Mouse (Mus musculus) fat pad, adult 2 months (tissue): ENCODE data around the gene Camta2.

Source experiments
- DNase-seq: peaks from one replicate; pipeline ENCODE4 v3.0.0-alpha.2; 2011; ENCODE audit warnings: low read depth, low spot score; ENCODE audit errors: extremely low read depth

The Camta2 gene

DNA sequence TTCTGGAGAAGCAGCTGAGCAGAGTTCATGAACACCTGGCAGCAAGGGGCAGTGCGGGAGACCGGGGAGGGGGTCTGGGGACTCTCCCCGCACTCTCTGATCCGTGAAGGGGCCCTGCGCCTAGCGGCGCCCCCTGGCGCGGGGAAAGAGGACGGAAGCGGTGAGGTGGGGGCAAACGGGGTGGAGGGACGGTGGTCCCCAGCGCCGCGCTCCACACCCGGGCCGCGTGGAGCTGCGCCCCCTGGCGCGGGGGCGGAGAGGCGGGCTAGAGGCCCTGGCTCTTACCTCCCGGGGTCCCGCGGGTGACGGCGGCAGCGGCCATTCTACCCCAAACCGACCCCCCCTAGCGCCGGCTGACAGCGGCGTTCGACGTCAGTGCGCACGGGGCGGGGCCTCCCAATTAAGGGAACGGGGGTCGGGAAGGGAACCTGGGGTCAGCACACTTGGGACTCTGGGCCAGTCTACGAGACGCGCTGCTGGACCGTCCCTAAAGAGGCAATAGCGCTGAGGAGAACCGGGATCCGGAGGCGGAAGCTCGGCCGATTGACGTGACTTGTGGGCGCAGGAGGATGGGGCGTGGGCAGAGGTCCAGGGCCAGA lies at the start of gene Camta2:
Gene Camta2 (minus strand): TSS at position 505 of the 599 bp plus-strand sequence.
- no peak for DNase-seq

DNA sequence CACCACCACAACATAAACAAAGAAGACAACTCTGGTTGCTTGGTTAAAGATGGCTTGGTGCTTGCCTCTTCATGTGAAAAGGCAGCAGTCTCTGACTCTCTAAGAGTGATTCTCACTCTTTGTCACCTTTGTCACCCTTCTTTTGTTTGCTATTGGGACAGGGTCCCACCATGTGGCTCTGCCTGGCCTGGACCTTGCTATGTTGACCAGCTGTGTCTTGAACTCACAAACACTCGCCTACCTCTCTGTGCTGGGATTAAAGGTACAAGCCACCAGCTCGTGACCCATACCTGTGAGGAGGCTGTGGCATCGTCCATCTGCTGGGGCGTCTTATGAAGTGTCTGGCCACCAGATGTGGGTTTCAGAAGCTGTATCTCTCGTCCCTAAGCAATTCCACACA lies 45.4 kb upstream of the Camta2 start:
- no peak for DNase-seq

GRCm38 (mm10) chr11:70731178-70731577 lies 43.3 kb upstream of the Camta2 start:
- no peak for DNase-seq

- DNase-seq = no peak
Measured at GRCm38 (mm10) chr11:70730427-70731038, 42.6 kb upstream of the Camta2 start.

DNA sequence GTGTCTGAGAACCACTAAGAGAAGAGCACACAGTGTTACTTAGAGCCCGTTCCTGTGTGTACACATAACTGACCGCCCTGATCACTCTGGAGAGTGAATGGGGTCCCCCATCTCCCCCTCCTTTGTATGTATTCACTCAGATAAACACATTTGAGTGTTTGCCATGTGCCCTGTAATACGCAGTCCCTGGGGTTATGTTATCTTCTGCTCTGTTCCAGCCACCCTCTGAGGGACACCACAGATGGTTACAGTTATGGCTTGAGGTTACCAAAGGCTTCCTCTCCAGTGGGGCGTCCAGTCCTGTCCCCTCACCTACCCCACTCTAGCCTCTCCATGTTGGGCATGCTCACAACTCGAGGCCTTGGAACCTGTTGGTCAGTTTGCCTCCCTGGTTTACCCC lies 39.5 kb upstream of the Camta2 start:
- no peak for DNase-seq

- no peak for DNase-seq
Measured at GRCm38 (mm10) chr11:70726585-70726984, 38.7 kb upstream of the Camta2 start.

GRCm38 (mm10) chr11:70724706-70725105 lies 36.8 kb upstream of the Camta2 start:
- DNase-seq = no peak

GRCm38 (mm10) chr11:70721072-70721471 lies 33.2 kb upstream of the Camta2 start:
- no peak for DNase-seq

GRCm38 (mm10) chr11:70720567-70720966 lies 32.7 kb upstream of the Camta2 start:
- DNase-seq = no peak

GRCm38 (mm10) chr11:70718481-70718880 lies 30.6 kb upstream of the Camta2 start:
- DNase-seq = no peak

- DNase-seq = no peak
Measured at GRCm38 (mm10) chr11:70715832-70716231, 27.9 kb upstream of the Camta2 start.

DNA sequence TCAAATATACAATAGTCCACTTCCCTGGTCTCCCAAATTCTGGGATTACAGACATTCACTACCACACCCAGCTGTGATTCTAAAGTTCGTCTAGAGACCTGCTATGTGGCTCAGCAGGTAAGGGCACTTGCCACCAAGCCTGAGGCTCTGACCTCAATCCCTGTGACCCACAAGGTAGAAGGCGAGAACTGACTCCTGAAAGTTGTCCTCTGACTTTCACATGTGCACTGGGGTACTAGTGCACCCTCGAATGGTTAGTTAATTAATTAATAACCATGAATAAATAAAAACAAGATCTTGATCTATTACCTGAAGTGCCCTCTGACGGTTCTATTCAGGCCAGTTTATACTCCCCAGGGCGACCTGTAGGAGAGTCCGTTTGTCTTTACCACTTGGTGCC lies 25.3 kb upstream of the Camta2 start:
- DNase-seq = no peak

- DNase-seq = no peak
Measured at GRCm38 (mm10) chr11:70711026-70711425, 23.1 kb upstream of the Camta2 start.

- no peak for DNase-seq
Measured at GRCm38 (mm10) chr11:70706127-70706526, 18.2 kb upstream of the Camta2 start.

- no peak for DNase-seq
Measured at GRCm38 (mm10) chr11:70702781-70703180, 14.9 kb upstream of the Camta2 start.

DNA sequence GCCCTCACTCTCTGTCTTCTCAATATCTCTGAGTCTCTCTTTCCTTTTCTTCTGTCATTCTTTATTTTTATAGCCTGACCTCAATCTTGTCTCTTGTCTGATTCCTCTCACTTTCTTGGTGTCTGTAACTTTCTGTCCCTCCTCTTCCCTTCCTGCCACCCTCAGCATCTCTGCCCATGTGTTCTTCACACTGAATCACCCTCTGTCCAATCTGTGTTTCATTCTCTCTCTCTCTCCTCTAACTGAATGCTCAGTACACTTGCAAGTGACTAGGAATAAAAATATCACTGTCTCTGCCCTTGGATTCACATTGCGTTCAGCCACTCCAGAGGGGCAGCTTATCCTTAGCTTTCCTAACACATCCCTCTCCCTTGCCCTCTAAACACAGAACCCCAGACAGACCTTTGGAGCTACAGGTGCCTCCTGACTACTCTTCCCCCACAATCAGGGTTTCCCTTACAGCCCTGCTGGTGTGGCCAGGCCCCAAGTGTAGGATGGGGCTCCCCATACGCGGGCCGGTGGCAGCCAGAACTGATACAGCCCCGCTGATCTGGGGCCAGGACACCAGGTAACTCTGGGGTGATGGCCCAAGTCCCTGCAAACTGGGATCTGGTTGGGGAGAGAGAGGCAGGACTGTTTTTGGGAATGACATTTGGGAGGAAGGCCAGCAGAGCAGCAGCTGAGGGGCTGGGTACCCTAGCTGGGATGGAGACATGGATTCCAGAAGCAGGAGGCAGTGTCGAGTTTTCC lies 14.3 kb upstream of the Camta2 start:
- no peak for DNase-seq

GRCm38 (mm10) chr11:70701221-70701955 lies 13.5 kb upstream of the Camta2 start:
- DNase-seq = no peak

GRCm38 (mm10) chr11:70700613-70701012 lies 12.7 kb upstream of the Camta2 start:
- DNase-seq = no peak

DNA sequence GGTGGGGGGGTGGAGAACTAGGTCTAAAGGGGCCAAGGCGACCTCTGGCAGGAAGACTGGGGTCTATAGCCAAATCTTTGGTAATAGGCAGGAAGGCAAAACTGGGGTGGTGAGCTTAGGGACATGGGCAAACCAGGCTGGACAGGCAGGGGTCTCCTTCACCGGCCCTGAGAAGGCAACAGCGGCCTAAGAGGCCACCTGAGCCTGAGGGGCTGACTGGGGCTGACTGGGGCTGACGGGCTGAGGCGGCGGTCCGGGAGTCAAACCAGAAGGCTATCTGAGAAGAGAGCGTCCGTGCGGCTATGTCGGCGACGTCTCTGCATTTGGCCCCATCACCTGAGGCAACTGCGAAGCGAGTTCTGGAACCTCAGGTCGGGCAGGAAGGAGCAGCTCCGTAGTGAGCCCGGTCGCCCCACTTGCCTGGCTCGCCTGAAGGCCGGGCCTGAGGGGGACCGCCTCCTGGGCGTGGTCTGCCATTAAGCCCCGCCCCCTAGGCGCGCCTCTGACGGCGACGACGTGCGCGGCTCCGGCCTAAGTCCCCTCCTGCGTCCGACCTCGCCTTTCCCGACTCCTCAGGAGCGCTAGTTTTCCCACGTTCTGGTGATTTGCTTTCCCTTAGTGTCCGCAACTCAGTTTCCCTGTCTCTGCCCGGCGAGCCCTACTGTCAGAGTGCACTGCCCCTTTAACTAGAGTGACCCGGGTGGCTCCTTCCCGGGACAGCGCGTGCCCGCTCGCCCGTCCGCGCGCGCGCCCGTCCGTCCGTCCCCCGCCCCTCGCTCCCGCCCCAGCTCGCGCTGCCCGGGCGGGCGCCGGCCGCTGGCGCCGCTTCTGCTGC lies 12.0 kb upstream of the Camta2 start, which contains the start of the genes Inca1 and Kif1c:
Gene Inca1 (minus strand): TSS at position 434 of the 835 bp plus-strand sequence.
Gene Kif1c (plus strand): TSS at position 827 of the 835 bp plus-strand sequence.
- no peak for DNase-seq

DNA sequence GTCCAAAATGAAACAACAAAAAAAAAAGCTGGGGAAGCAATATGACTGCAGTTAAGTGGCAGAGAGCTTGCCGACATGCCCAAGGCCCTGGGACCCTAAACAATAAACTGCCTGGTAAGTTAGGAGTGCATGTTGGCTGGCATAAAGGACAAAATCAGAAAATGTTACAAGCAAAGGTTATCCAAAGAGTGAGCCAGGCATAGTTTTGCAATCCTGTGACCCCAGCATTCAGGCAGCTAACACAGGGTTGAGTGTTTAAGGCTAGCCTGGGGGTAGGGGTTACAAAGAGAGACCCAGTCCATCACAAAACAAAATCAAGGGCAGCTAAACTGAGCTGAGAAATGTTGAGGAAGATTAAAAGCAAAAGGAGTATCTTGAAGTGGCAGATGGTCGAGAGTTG lies 11.1 kb upstream of the Camta2 start:
- DNase-seq = no peak
